Mouse (Mus musculus) retina, embryonic 14.5 days (tissue): Measurements from ENCODE around the gene Flnc.
A peak's percentile ranks its signal among the peaks of the same experiment; 100 is the strongest.

Source experiments
- DNase-seq: peaks from one replicate; pipeline ENCODE4 v3.0.0-alpha.2; 2015; ENCODE audit warnings: low spot score

Flnc gene

DNA sequence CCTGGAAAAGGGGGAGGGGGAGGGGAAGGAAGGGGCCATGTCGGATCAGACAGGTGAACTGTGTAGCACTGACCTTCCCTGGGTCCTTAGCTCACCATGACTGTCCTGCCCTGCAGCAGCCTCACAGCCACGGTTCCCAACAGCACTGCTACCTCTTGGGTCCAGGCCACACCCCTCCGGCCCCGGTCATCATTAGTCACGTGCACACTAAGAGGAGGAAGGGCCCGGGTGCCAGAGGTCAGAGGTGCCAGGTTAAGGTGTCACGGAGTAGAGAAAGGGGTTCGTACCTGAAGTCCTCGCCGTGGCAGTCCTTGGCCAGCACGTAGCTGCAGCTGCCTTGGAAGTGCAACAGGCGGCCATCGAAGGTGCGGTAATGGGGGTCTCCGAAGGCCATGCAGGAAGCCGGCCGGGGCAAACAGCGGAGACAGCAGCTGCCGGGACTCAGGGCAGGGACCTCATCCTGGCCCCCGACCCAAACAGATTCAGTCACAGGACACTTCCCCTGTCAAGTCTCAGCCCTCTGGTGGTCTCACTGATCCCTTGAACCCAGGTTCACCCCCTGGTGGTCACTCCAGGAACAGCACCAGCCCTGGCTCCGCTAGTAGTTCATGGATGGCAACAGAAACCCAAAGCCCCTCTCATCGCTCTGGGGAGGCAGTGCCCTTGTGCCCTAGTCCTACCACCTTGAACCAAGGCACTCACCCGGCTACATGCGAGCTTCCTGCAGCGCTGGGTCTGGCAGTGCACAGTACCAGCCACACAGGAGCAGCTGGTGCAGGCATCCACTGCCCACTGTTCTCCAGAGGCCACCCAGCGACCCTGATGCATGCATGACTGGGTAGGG is 51.9 kb downstream of the Flnc start:
- DNase-seq, result peak; percentile 95

DNA sequence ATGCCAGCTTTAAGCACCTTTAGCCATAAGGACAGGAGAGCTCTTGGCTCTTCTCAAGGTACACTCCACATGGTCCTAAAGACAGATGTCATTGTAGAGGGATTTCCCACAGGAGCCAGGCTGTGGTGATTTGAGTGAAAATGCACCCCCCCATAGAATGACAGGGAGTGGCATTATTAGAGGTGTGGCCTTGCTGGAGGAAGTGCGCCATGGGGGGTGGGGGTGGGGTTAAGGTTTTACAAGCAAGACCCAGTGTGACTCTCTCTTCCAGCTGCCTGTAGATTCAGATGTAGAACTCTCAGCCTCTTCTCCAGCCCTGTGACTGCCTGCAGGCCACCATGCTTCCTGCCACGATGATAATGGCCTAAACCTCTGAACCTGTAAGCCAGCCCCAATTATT is 52.9 kb downstream of the Flnc start:
- DNase-seq, result no peak

DNA sequence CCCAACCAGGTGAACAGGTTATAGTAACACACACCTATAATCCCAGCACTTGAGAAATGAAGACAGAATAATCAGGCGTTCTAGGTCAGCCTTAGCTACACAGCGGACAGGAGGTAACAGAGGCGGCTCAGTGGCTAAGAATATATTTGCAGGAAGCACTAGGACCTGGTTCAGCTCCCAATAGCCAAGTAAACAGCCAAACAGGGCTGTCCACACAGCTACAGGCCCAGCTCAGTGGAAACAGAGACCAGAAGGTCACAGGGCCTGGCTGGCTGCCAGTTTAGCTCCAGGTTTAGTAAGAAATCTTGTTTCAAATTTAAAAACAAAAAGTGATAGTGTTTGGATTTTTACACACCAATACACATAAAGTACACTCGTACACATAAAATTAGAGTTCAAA is 61.0 kb downstream of the Flnc start:
- DNase-seq, result no peak

DNA sequence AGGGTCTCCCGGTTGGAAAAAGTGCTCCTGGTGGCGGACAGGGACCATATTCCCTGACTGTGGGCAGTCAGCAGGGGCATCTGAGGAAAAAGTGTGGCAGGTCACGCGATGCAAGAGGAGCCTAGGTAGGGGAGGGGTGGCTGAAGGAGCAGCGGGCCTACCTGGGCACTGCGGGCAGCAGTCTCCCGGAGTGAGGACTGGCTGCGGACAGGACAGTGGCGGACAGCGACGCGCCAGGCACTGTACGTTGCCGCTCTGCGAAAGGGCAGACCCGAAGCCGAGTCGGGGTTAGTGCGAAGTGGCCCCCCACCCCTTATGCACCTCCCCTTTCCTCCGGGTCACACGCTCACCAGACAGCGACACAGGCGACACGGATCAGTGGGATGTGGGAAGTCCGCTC is 63.2 kb downstream of the Flnc start:
- no peak for DNase-seq

DNA sequence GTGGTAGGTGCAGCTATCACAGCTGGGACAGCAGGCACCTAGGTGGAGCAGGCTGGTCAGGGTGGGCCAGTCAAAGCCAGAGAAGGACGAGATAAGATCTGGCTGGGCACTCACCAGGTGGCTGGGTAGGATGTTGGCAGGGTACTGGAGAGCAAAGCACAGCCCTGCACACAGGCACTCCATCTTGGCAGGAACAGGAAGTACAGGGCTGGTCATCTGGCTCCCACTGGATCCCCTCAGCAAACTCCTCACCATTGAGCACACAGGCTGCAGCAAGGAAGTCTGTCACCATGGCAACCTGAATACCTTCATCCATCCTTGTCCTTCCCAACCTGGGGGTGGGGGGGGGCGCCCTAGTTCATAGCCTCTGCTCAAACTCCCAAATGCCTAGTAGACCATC is 64.7 kb downstream of the Flnc start:
- DNase-seq, result no peak

DNA sequence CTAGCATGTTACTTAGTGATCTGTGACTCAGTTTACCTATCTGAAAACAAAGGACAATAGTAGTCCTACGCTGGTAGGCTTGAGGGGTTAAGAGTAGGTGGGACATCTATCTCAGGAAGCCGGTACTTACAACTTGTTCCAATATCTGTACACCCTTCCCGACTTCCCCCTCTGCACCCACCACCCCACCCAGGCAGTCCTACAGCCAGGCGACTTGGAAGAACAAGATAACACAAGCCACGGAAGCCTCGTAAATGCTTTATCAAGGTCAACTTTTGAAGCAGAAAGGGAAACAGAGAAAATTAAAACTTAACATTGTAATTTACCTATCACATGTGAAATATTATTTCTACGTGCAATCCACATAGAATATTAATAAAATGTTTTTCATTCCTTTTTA is 67.1 kb downstream of the Flnc start:
- DNase-seq, result no peak

DNA sequence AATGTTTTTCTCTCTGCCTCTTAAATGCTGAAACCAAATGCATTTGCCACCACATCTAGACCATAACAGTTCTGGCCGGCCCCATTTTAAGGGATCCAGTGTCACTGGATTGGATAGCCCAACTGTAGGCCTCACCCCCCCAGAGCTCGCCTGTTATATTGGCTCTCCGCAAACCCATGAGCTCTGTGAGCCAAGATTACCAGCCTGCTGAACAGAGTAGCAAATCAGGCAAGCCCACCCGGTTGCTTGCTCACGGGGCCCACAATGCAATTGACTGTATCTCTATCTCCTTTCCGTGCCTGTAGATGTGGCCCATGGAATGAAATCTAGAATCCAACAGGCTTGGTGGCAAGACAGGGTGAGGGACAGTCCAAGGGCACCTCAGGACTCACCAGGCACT is 67.8 kb downstream of the Flnc start:
- DNase-seq, result no peak

DNA sequence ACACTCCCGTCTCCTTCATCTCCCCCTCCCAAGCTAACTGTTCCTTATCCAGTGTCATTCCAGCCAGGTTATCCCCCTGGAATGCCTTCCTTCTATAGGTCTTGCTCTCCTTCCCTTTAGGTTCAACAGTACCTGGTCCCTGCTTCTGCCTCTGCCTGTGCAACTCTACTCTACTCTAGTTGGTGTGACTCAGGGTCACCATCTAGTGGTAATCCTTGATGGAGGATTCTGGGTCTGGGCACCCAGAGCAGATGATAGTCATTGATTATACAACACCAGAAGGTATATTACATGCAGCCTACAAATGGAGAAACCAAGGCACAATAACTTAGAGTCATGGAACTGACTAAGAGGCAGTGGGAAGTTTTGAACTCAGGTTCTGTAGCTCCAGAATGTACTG is 68.5 kb downstream of the Flnc start:
- no peak for DNase-seq

DNA sequence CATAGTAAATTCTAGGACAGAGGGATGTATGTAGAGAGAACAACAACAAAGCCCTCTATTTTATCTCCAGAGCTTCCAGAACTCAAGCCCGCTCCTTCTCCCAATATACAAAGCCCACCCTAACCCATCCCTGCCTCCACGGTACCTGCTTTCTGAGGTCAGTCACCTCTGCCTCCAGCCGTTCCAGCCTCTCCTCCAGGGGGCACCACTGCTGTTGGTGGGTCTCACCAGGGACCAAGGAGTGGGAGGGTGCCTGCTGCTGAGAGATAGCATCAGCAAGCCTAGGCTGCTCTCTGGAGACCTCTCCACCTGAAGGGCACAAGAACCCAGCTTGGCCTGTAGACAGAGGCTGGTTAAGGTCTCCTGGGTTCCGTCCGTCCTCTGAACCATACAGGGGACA is 72.4 kb downstream of the Flnc start:
- DNase-seq, result no peak

DNA sequence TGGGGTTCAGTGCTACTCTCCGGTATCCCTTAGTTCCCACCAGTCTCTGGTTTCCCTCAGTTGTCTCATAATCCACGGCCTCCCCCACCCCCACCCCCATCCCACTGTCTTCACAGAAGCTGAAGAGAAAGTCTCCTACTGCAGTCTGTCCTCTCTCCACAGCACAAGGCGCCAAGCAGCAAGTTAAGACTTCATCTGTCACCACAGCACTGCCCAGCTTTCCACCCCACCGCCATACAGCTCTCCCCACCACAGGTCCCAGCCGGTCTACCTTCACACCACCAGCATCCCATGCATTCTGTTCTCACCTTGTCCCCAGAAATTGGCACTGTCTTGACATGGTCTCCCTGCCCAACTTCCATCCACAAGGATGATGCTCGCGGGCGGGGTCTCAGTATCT is 73.8 kb downstream of the Flnc start:
- no peak for DNase-seq

DNA sequence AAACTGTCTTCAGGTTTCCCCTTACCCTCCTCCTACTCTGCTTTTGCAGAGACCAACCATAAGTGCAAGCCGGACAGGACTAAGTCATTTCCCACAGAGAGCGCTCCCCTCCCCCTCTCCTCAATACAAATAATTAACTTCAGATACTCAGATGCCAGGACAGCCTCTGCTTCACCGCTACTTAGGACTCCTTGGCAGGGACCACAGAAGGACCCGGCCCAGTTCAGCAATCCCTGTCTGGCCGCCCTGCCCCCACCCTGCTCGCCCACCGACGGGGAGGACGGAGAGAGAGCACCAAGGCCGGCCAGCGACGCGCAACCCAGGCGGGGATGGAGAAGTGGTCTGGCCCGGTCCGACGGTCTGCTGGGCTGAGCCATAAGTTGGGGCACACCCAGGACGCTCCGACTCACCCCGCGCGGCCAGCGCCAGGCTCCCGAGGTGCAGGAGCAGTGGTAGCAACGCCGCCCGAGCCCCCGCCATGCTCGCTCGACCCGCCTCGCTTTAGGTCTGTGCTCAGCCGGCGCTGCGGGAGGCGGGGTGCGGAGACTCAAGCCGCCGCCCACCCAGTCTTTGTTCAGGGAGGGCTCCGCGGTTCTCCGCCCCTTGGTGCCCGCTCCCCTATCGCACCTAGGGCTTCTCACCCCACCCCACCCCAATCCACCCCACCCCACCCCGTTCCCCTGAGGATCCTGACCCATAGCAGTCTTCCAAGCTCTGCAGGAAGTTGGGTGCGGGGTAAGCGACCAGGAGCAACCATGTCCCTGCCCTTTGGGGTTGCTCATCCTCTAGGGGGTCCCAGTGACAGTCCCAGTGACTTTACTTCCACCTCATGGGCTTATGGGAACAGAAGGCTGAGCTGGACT is 74.6 kb downstream of the Flnc start, which contains the start of gene Kcp:
Kcp (minus strand) TSS at position 506 of the 863 bp plus-strand sequence.
- DNase-seq, result peak; percentile 55

DNA sequence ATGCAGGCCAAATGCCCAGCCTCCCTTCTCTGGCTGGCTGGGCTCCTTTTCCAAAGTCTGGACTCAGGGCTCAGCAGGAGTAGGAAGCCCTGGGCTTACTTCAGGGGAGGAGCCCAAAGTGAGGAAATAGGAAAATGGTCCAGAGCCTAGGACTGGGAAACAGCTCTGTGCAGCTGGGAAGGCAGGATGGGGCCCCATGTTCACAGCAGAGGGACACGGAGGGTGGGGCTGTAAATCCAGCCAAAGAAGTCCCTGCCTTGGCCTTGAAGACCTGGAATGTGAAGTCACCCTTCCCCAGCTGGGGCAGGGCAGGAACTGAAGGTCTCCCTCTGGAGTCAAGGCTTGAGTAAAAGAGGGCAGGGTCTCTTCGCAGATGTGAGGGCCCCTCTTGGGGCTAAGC is 76.0 kb downstream of the Flnc start:
- DNase-seq, result no peak
